Comparison of ENCODE assay signal across 19 mouse cellular contexts in genomic region chr19:24039061-24039853, GRCm38 (mm10). TPM values are rescaled to one million over a fixed set of nuclear protein-coding genes. Genes with fewer than 3 reads are reported as not detected.
DNase-seq lines count a peak whose midpoint lies in the region; ATAC-seq lines count a peak whose summit lies in the region.
"Had no signal": no experiment of that assay in that cellular context is flagged by ENCODE, and none has a peak within 500 bp of the region (broad histone marks: within the 10 kb centered on the region; RNA-seq: fewer than 3 reads in every experiment).

No protein-coding gene starts in this region.

- 69% methylated on average over 14 of the region's 14 CpGs for WGBS in kidney, embryonic 15.5 days
- WGBS in lung, embryonic 16.5 days, result 46% methylated on average over 14 of the region's 14 CpGs
- WGBS in forebrain, embryonic 13.5 days, result 60% methylated on average over 14 of the region's 14 CpGs

- no peaks in the 10 kb centered on the region for H3K36me3 ChIP-seq in kidney, embryonic 15.5 days
- H3K36me3 ChIP-seq in lung, embryonic 16.5 days (ENCODE audit: control insufficient read depth, insufficient read depth, low read length), result no peaks in the 10 kb centered on the region
- H3K36me3 ChIP-seq in forebrain, embryonic 13.5 days (ENCODE audit: poor library complexity, severe bottlenecking), result no peaks in the 10 kb centered on the region
- H3K36me3 ChIP-seq: forebrain, embryonic 15.5 days; intestine, embryonic 15.5 days; midbrain, embryonic 10.5 days had no signal

- no peak overlapping the region for H3K27ac ChIP-seq in kidney, embryonic 15.5 days
- H3K27ac ChIP-seq in lung, embryonic 16.5 days (ENCODE audit: low read length), result 0 out of 2 replicates have a peak overlapping the region, but pooled peaks have one; percentile 10
- no peak overlapping the region for H3K27ac ChIP-seq in forebrain, embryonic 13.5 days
- H3K27ac ChIP-seq: forebrain, embryonic 15.5 days; hindbrain, embryonic 14.5 days; intestine, embryonic 15.5 days; midbrain, embryonic 10.5 days had no signal

- DNase-seq in kidney, adult 11 months, result peak; percentile 34
- DNase-seq in urinary bladder, postnatal 25 days (ENCODE audit: low spot score), result peak; percentile 13
- no peak for DNase-seq in urinary bladder, postnatal 10 days (ENCODE audit: low spot score)
- no peak for DNase-seq in yolk sac, embryonic 10.5 days (ENCODE audit: low spot score)
- DNase-seq in adrenal gland, postnatal 25 days, result no peak
- DNase-seq: adrenal gland, postnatal 10 days; cerebellum, adult 2 months; right cerebral cortex, postnatal 25 days had no signal

- H3K27me3 ChIP-seq in kidney, embryonic 15.5 days, result no peaks in the 10 kb centered on the region
- H3K27me3 ChIP-seq in lung, embryonic 16.5 days (ENCODE audit: control insufficient read depth, insufficient read depth, low read depth, low read length), result no peaks in the 10 kb centered on the region
- H3K27me3 ChIP-seq in forebrain, embryonic 13.5 days, result no peaks in the 10 kb centered on the region; the same call in 1 of the 2 replicates
- H3K27me3 ChIP-seq: CH12.LX; intestine, embryonic 15.5 days had no signal

- ATAC-seq in kidney, embryonic 15.5 days (replicated peaks; ENCODE audit: low FRiP score), result no peak
- peak; percentile 65; the same call in 1 of the 2 replicates for ATAC-seq in lung, embryonic 16.5 days (ENCODE audit: low read depth)
- no peak for ATAC-seq in forebrain, embryonic 13.5 days
- ATAC-seq: forebrain, embryonic 15.5 days; intestine, embryonic 15.5 days had no signal

- H3K9ac ChIP-seq in kidney, embryonic 15.5 days, result no peak overlapping the region
- no peak overlapping the region for H3K9ac ChIP-seq in lung, embryonic 16.5 days (ENCODE audit: low read length)
- no peak overlapping the region for H3K9ac ChIP-seq in forebrain, embryonic 13.5 days
- H3K9ac ChIP-seq: forebrain, embryonic 15.5 days; hindbrain, embryonic 14.5 days; intestine, embryonic 15.5 days had no signal

- H3K4me3 ChIP-seq in kidney, embryonic 15.5 days (replicated peaks), result no peak overlapping the region
- no peak overlapping the region for H3K4me3 ChIP-seq in lung, embryonic 16.5 days (ENCODE audit: low read length)
- H3K4me3 ChIP-seq in forebrain, embryonic 13.5 days, result no peak overlapping the region
- H3K4me3 ChIP-seq: erythroblast, embryonic 14.5 days; forebrain, embryonic 15.5 days; intestine, embryonic 15.5 days; midbrain, embryonic 10.5 days had no signal

- no peak overlapping the region for H3K4me2 ChIP-seq in kidney, embryonic 15.5 days
- no peak overlapping the region for H3K4me2 ChIP-seq in lung, embryonic 16.5 days (ENCODE audit: low read depth, low read length)
- H3K4me2 ChIP-seq in forebrain, embryonic 13.5 days, result no peak overlapping the region
- H3K4me2 ChIP-seq: forebrain, embryonic 15.5 days; heart, embryonic 11.5 days; hindbrain, embryonic 14.5 days; intestine, embryonic 15.5 days had no signal

- H3K9me3 ChIP-seq in kidney, embryonic 15.5 days (replicated peaks), result no peaks in the 10 kb centered on the region
- H3K9me3 ChIP-seq in lung, embryonic 16.5 days (ENCODE audit: control insufficient read depth, low read length), result 0 out of 2 replicates have a peak, but pooled peaks cover 2% of the 10 kb centered on the region
- no peaks in the 10 kb centered on the region for H3K9me3 ChIP-seq in forebrain, embryonic 13.5 days (replicated peaks)
- H3K9me3 ChIP-seq: forebrain, embryonic 15.5 days; intestine, embryonic 15.5 days; midbrain, embryonic 10.5 days had no signal

- H3K4me1 ChIP-seq in kidney, embryonic 15.5 days, result peaks cover 3% of the 10 kb centered on the region; the same call in 1 of the 2 replicates
- H3K4me1 ChIP-seq in lung, embryonic 16.5 days (replicated peaks; ENCODE audit: control insufficient read depth, insufficient read depth, low read length), result peaks cover 7% of the 10 kb centered on the region; the same call in 1 of the 2 replicates
- 0 out of 2 replicates have a peak, but pooled peaks cover 4% of the 10 kb centered on the region for H3K4me1 ChIP-seq in forebrain, embryonic 13.5 days
- H3K4me1 ChIP-seq: forebrain, embryonic 15.5 days; intestine, embryonic 15.5 days had no signal

RNA-seq across cellular contexts. Expression of gene Fam189a2, which starts 8.4 kb away (rescaled TPM):
- polyA plus RNA-seq in kidney, embryonic 15.5 days (2015; fragmentation: Nextera tagmentation; extraction: Ambion mirVana), result 1.5 and 1.6 TPM in 2 replicates
- 1.6 and 1.9 TPM in 2 replicates for polyA plus RNA-seq in lung, embryonic 16.5 days (2015; fragmentation: Nextera tagmentation; extraction: Ambion mirVana)
- 0.35 and 0.47 TPM in 2 replicates for polyA plus RNA-seq in forebrain, embryonic 13.5 days (2015; fragmentation: Nextera tagmentation; extraction: Ambion mirVana)
- total RNA-seq in adrenal gland, postnatal 25 days (2021), result 6.2 and 7.3 TPM in 2 replicates
- total RNA-seq: CH12.LX; common myeloid progenitor, adult 5-6 weeks had no signal
- polyA plus RNA-seq: erythroblast, embryonic 14.5 days had no signal

Comparison
In these comparisons a context has a peak if more than half of its experiments do, and no peak if none do; other contexts are left out.
1. DNase-seq: peak in kidney, adult 11 months (single experiment) and urinary bladder, postnatal 25 days (single experiment); none in urinary bladder, postnatal 10 days (single experiment), yolk sac, embryonic 10.5 days (single experiment) and adrenal gland, postnatal 25 days (single experiment).